Mouse (Mus musculus) central nervous system, embryonic 18 days (tissue): ENCODE results near the gene BC048671. TPM values are rescaled to one million over a fixed set of nuclear protein-coding genes. Genes with fewer than 3 reads are reported as not detected.

ENCODE experiments used
- polyA plus RNA-seq: library from polyadenylated mRNA; depleted of rRNA; stranded (reverse); fragments of >200 nt; gene quantifications from 2 replicates; pipeline ENCODE4 v1.2.3, GENCODE M21; 2012; rRNA removed

Gene BC048671
- polyA plus RNA-seq, result not detected in 2 replicates

DNA sequence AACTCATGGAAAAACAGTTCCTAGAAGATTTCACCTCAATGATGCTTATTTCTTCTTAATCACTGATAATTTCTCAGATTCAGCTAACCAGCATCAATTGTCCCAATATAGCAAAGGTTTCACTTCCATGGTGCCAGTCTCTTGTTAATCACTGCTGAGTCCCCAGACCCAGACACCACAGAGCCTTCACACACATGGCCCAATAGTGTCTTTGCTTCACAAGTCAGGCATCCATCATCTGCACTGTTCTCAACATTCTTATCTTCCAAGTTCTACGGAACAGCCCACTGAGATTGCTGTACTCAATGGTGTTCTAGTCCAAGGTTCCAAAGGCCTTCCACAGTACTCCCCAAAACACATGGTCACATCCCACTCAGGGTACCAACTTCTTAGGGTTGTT lies at the start of gene BC048671:
BC048671 (plus strand) TSS at position 301 of the 400 bp plus-strand sequence.

DNA sequence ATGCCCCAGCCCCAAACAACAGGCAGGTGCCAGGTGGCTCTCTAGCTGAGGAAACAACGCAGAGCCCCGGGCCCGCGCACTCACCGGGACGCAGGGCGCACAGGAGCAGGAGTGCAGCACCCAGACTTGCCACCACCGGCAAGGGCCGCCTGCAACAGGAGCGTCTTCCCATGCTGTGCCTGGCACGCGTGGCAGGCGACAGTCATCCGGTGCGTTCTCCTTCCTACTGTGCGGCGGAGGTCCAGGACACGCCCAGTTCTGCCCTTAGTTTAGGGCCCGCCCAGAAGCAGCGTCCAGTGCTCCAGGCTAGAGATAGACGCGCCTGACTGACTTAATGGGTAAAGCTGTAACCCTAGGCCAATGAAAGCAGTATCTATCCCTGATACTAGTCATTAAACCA lies 24.0 kb downstream of the BC048671 start, which contains the start of gene Chst13:
Chst13 (minus strand) TSS at position 195 of the 400 bp plus-strand sequence.

DNA sequence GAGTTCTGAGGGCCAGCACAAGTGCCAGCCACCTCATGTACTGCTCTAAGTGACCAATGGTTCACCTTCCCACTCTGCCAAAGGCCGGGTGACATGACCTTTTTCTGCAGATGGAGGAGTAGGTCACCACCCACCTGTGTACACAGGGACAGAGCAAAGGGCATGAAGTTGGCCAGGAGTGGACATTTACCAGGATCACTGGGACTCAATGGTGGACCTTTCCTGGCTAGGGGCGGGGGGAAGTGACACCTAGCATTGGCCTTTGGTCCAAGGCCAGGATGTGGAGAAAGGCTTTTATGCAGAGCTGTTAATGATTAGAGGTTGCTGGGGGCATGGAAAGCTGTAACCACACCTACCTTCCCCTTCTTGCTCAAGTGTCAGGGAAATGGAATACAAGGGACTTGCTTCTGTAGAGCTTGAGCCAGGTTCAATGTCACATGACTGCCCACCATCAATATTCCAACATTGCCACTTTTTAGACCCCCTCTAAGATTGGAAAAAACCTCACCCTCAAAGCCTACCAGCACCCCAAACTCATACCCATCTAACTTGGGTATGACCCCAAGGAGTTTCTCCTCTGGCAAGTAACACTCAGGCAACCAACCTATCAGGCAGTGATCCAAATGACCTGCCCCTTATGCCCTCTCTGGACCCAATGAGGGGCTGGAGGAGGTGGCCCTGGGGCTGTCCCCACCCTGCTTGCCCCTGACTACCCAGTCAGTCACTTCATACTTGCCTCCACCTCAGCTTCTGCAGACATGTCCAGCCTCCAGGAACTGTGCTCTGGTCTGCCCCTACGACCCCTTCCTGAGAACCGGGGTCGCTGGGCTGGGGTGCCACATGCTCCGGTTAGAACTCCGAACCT lies 31.8 kb downstream of the BC048671 start, which contains the start of gene Uroc1:
Uroc1 (plus strand) TSS at position 724 of the 865 bp plus-strand sequence.

Other genes starting within 250 kb of the BC048671 start
- gene Vmn1r49, start 222.7 kb upstream of the BC048671 start, polyA plus RNA-seq, result not detected in 2 replicates
- not detected in 2 replicates for gene Vmn1r50, start 199.8 kb upstream of the BC048671 start, polyA plus RNA-seq
- gene Vmn1r51, start 178.6 kb upstream of the BC048671 start, polyA plus RNA-seq, result not detected in 2 replicates
- not detected in 2 replicates for gene Vmn1r52, start 126.4 kb upstream of the BC048671 start, polyA plus RNA-seq
- not detected in 2 replicates for gene V1ra8, start 98.4 kb upstream of the BC048671 start, polyA plus RNA-seq
- 0.08 TPM in 1 of 2 replicates, not detected in the other for gene Vmn1r53, start 76.8 kb upstream of the BC048671 start, polyA plus RNA-seq
- not detected in 2 replicates for gene Vmn1r54, start 54.9 kb upstream of the BC048671 start, polyA plus RNA-seq
- 0.08 and 0.43 TPM in 2 replicates for gene Chst13, start 24.0 kb downstream of the BC048671 start, polyA plus RNA-seq
- 0.01 TPM in 1 of 2 replicates, not detected in the other for gene Uroc1, start 32.1 kb downstream of the BC048671 start, polyA plus RNA-seq
- gene Zxdc, start 68.3 kb downstream of the BC048671 start, polyA plus RNA-seq, result 17.6 and 19.1 TPM in 2 replicates
- 12.7 and 14.2 TPM in 2 replicates for gene Cfap100, start 127.6 kb downstream of the BC048671 start, polyA plus RNA-seq
- gene Klf15, start 161.4 kb downstream of the BC048671 start, polyA plus RNA-seq, result 12.9 and 16.2 TPM in 2 replicates
- 36.6 and 41.0 TPM in 2 replicates for gene Aldh1l1, start 185.2 kb downstream of the BC048671 start, polyA plus RNA-seq